Comparison of ENCODE assay signal across 9 mouse cellular contexts in genomic region chr8:82743905-82744904, GRCm38 (mm10). TPM values are rescaled to one million over a fixed set of nuclear protein-coding genes. Genes with fewer than 3 reads are reported as not detected.
A peak's percentile ranks its signal among the peaks of the same experiment; 100 is the strongest.
DNase-seq lines count a peak whose midpoint lies in the region; ATAC-seq lines count a peak whose summit lies in the region.
"Had no signal": no experiment of that assay in that cellular context is flagged by ENCODE, and none has a peak within 500 bp of the region (broad histone marks: within the 10 kb centered on the region; RNA-seq: fewer than 3 reads in every experiment).

No protein-coding gene starts in this region.

- no peaks in the 10 kb centered on the region for H3K4me1 ChIP-seq in forebrain, embryonic 15.5 days
- no peaks in the 10 kb centered on the region for H3K4me1 ChIP-seq in hindbrain, embryonic 14.5 days (replicated peaks; ENCODE audit: control insufficient read depth, insufficient read depth, low read length)
- H3K4me1 ChIP-seq: limb, embryonic 15.5 days had no signal

- no peaks in the 10 kb centered on the region for H3K27me3 ChIP-seq in forebrain, embryonic 15.5 days
- no peaks in the 10 kb centered on the region for H3K27me3 ChIP-seq in hindbrain, embryonic 14.5 days (ENCODE audit: control insufficient read depth, insufficient read depth, low read length)
- H3K27me3 ChIP-seq: limb, embryonic 15.5 days had no signal

- WGBS in forebrain, embryonic 15.5 days: 50% methylated on average over 10 of the region's 10 CpGs
- WGBS in hindbrain, embryonic 14.5 days: 47% methylated on average over 10 of the region's 10 CpGs

- peak; percentile 30 for DNase-seq in Muller cell, postnatal 12 days (ENCODE audit: inconsistent ontology term)
- DNase-seq in c-Kit-positive CD71-positive TER-119-positive erythroid progenitor cells, embryonic 14.5 days (ENCODE audit: low spot score): peak; percentile 19
- DNase-seq in hindbrain, embryonic 14.5 days (ENCODE audit: low spot score): peak; percentile 88
- DNase-seq in layer of hippocampus, postnatal 14 days (ENCODE audit: low spot score in 2 of 2): peak; percentile 67 to 75
- DNase-seq in right cerebral cortex, adult 2 months (ENCODE audit: low spot score in 2 of 2): peak; percentile 80 to 87
- no peak for DNase-seq in MN1 (ENCODE audit: low spot score)

- H3K36me3 ChIP-seq in forebrain, embryonic 15.5 days: no peaks in the 10 kb centered on the region
- H3K36me3 ChIP-seq in hindbrain, embryonic 14.5 days (replicated peaks; ENCODE audit: control insufficient read depth, insufficient read depth): no peaks in the 10 kb centered on the region
- H3K36me3 ChIP-seq: limb, embryonic 15.5 days had no signal

- H3K4me3 ChIP-seq in forebrain, embryonic 15.5 days: no peak overlapping the region
- H3K4me3 ChIP-seq in hindbrain, embryonic 14.5 days (replicated peaks; ENCODE audit: low read length): no peak overlapping the region
- H3K4me3 ChIP-seq: limb, embryonic 15.5 days had no signal

- H3K27ac ChIP-seq in forebrain, embryonic 15.5 days (replicated peaks): no peak overlapping the region
- H3K27ac ChIP-seq in hindbrain, embryonic 14.5 days: no peak overlapping the region
- H3K27ac ChIP-seq: limb, embryonic 15.5 days had no signal

- peak; percentile 93 for ATAC-seq in forebrain, embryonic 15.5 days (replicated peaks)
- peak; percentile 83 for ATAC-seq in hindbrain, embryonic 14.5 days (ENCODE audit: low FRiP score)
- ATAC-seq in megakaryocyte, adult 5-6 weeks (ENCODE audit: poor library complexity, severe bottlenecking): peak; percentile 99

- H3K9me3 ChIP-seq in forebrain, embryonic 15.5 days: peaks cover 7% of the 10 kb centered on the region; the same call in 1 of the 2 replicates
- no peaks in the 10 kb centered on the region for H3K9me3 ChIP-seq in hindbrain, embryonic 14.5 days (ENCODE audit: control insufficient read depth, low read length)
- H3K9me3 ChIP-seq: limb, embryonic 15.5 days had no signal

- H3K9ac ChIP-seq in forebrain, embryonic 15.5 days (replicated peaks): no peak overlapping the region
- H3K9ac ChIP-seq in hindbrain, embryonic 14.5 days: no peak overlapping the region
- H3K9ac ChIP-seq: limb, embryonic 15.5 days had no signal

- no peak overlapping the region for H3K4me2 ChIP-seq in forebrain, embryonic 15.5 days (replicated peaks)
- no peak overlapping the region for H3K4me2 ChIP-seq in hindbrain, embryonic 14.5 days (replicated peaks)
- H3K4me2 ChIP-seq: limb, embryonic 15.5 days had no signal

RNA-seq across cellular contexts. Expression of gene Zfp330, which starts 29.8 kb away (rescaled TPM):
- polyA plus RNA-seq in forebrain, embryonic 15.5 days (2015; fragmentation: Nextera tagmentation; extraction: Ambion mirVana): 82.2 and 83.8 TPM in 2 replicates
- 80.5 and 81.9 TPM in 2 replicates for polyA plus RNA-seq in hindbrain, embryonic 14.5 days (2014; fragmentation: Nextera tagmentation; extraction: Ambion mirVana)
- total RNA-seq in layer of hippocampus, postnatal 14 days (2021): 10 to 100 TPM; 36.9 to 43.4 TPM
- total RNA-seq in megakaryocyte, adult 5-6 weeks (2015): 41.3 and 49.9 TPM in 2 replicates
- 67.9 and 73.4 TPM in 2 replicates for total RNA-seq in megakaryocyte, adult 5-6 weeks (2017)
